Mouse (Mus musculus): ENCODE measurements around the gene Tenm4. TPM values are rescaled to one million over a fixed set of nuclear protein-coding genes. Genes with fewer than 3 reads are reported as not detected.

Tenm4 gene
- polyA plus RNA-seq, 1 experiment from 2014 or later = 41.4 TPM

- H3K4me3 ChIP-seq (ENCODE audit: low read depth, low read length) = no peak overlapping the region
- peaks cover 7% of the 10 kb centered on the region for H3K4me1 ChIP-seq (ENCODE audit: control insufficient read depth, insufficient read depth, low read length)
- no peak overlapping the region for H3K9ac ChIP-seq (ENCODE audit: low read depth, low read length)
- no peak for ATAC-seq
- no peaks in the 10 kb centered on the region for H3K9me3 ChIP-seq (replicated peaks; ENCODE audit: control insufficient read depth, low read length, poor library complexity, severe bottlenecking)
- WGBS = 79% methylated on average over 7 of the region's 7 CpGs
- no peak overlapping the region for H3K4me2 ChIP-seq (ENCODE audit: low read length)
- H3K36me3 ChIP-seq (ENCODE audit: control insufficient read depth, insufficient read depth, low read length) = no peaks in the 10 kb centered on the region
- no peaks in the 10 kb centered on the region for H3K27me3 ChIP-seq (ENCODE audit: control insufficient read depth, insufficient read depth, low read depth, low read length)
- no peak overlapping the region for H3K27ac ChIP-seq (ENCODE audit: low read length)
Measured at GRCm38 (mm10) chr7:96385850-96386249, 214.8 kb downstream of the Tenm4 start.

GRCm38 (mm10) chr7:96390034-96390670, 219.1 kb downstream of the Tenm4 start:
- Histone ChIP-seq H3K9me3 (replicated peaks; ENCODE audit: control insufficient read depth, low read length, poor library complexity, severe bottlenecking) (no peaks in the 10 kb centered on the region), H3K4me3 (ENCODE audit: low read depth, low read length) (no peak overlapping the region), H3K9ac (ENCODE audit: low read depth, low read length) (no peak overlapping the region), H3K4me1 (ENCODE audit: control insufficient read depth, insufficient read depth, low read length) (no peaks in the 10 kb centered on the region), H3K36me3 (ENCODE audit: control insufficient read depth, insufficient read depth, low read length) (no peaks in the 10 kb centered on the region), H3K27ac (ENCODE audit: low read length) (no peak overlapping the region), H3K27me3 (ENCODE audit: control insufficient read depth, insufficient read depth, low read depth, low read length) (no peaks in the 10 kb centered on the region), H3K4me2 (ENCODE audit: low read length) (no peak overlapping the region)
- ATAC-seq = no peak
- WGBS = 56% methylated on average over 6 of the region's 6 CpGs

- H3K36me3 ChIP-seq (ENCODE audit: control insufficient read depth, insufficient read depth, low read length) = no peaks in the 10 kb centered on the region
- no peaks in the 10 kb centered on the region for H3K27me3 ChIP-seq (ENCODE audit: control insufficient read depth, insufficient read depth, low read depth, low read length)
- H3K4me3 ChIP-seq (ENCODE audit: low read depth, low read length) = no peak overlapping the region
- H3K9me3 ChIP-seq (replicated peaks; ENCODE audit: control insufficient read depth, low read length, poor library complexity, severe bottlenecking) = no peaks in the 10 kb centered on the region
- WGBS = 82% methylated on average over 4 of the region's 4 CpGs
- H3K9ac ChIP-seq (ENCODE audit: low read depth, low read length) = no peak overlapping the region
- no peak overlapping the region for H3K4me2 ChIP-seq (ENCODE audit: low read length)
- H3K4me1 ChIP-seq (ENCODE audit: control insufficient read depth, insufficient read depth, low read length) = no peaks in the 10 kb centered on the region
- ATAC-seq = no peak
- no peak overlapping the region for H3K27ac ChIP-seq (ENCODE audit: low read length)
Measured at GRCm38 (mm10) chr7:96390894-96391293, 219.8 kb downstream of the Tenm4 start.

DNA sequence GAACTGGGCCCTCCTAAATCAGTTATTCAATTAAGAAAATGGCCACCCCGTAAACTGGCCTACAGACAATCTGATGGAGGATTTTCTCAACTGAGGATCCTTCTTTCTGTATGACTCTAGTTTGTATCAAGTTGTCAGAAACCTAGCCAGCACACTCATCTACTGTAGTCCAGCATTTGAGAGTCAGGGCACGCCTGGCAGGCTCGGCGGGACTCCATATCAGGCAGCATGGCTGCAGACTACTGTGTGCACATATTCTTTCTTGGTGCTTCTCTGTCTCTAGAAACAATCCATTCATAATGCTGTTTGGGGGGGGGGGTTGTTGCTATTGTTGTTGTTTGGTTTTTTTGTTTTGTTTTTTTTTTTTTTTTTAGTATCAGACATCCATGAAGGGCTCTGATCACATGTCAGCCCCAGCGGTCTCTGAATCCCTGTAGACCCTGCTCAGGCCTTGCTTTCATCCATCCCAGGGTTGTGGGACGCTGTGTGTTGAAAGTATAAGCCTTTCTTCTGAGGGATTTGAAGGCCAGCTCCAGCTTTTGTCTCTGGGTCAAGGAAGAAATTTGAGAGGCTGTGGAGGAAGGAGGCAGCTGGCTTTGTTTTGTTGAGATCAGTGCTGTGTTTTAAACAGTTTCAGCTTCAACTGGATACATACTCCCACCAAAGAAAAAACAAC, 220.9 kb downstream of the Tenm4 start:
- Histone ChIP-seq H3K9ac (ENCODE audit: low read depth, low read length) (no peak overlapping the region), H3K9me3 (replicated peaks; ENCODE audit: control insufficient read depth, low read length, poor library complexity, severe bottlenecking) (no peaks in the 10 kb centered on the region), H3K4me3 (ENCODE audit: low read depth, low read length) (no peak overlapping the region), H3K4me2 (ENCODE audit: low read length) (no peak overlapping the region), H3K36me3 (ENCODE audit: control insufficient read depth, insufficient read depth, low read length) (no peaks in the 10 kb centered on the region), H3K27me3 (ENCODE audit: control insufficient read depth, insufficient read depth, low read depth, low read length) (no peaks in the 10 kb centered on the region), H3K4me1 (ENCODE audit: control insufficient read depth, insufficient read depth, low read length) (no peaks in the 10 kb centered on the region), H3K27ac (ENCODE audit: low read length) (no peak overlapping the region)
- WGBS = 44% methylated on average over 6 of the region's 6 CpGs
- ATAC-seq = no peak

GRCm38 (mm10) chr7:96392600-96392999, 221.6 kb downstream of the Tenm4 start:
- no peak for ATAC-seq
- no peaks in the 10 kb centered on the region for H3K36me3 ChIP-seq (ENCODE audit: control insufficient read depth, insufficient read depth, low read length)
- WGBS = 59% methylated on average over 2 of the region's 2 CpGs

GRCm38 (mm10) chr7:96397940-96398339, 226.9 kb downstream of the Tenm4 start:
- H3K9me3 ChIP-seq (replicated peaks; ENCODE audit: control insufficient read depth, low read length, poor library complexity, severe bottlenecking) = no peaks in the 10 kb centered on the region
- H3K36me3 ChIP-seq (ENCODE audit: control insufficient read depth, insufficient read depth, low read length) = no peaks in the 10 kb centered on the region
- no peak for ATAC-seq
- 0 out of 2 replicates have a peak, but pooled peaks cover 2% of the 10 kb centered on the region for H3K4me1 ChIP-seq (ENCODE audit: control insufficient read depth, insufficient read depth, low read length)
- H3K27ac ChIP-seq (ENCODE audit: low read length) = no peak overlapping the region
- 37% methylated on average over 1 of the region's 1 CpGs for WGBS
- no peak overlapping the region for H3K4me2 ChIP-seq (ENCODE audit: low read length)
- H3K9ac ChIP-seq (ENCODE audit: low read depth, low read length) = no peak overlapping the region
- no peak overlapping the region for H3K4me3 ChIP-seq (ENCODE audit: low read depth, low read length)
- H3K27me3 ChIP-seq (ENCODE audit: control insufficient read depth, insufficient read depth, low read depth, low read length) = no peaks in the 10 kb centered on the region

More at GRCm38 (mm10) chr7:96392600-96392999, 221.6 kb downstream of the Tenm4 start:
- Histone ChIP-seq H3K27ac (ENCODE audit: low read length) (no peak overlapping the region), H3K4me2 (ENCODE audit: low read length) (no peak overlapping the region), H3K4me1 (ENCODE audit: control insufficient read depth, insufficient read depth, low read length) (no peaks in the 10 kb centered on the region), H3K27me3 (ENCODE audit: control insufficient read depth, insufficient read depth, low read depth, low read length) (no peaks in the 10 kb centered on the region), H3K9ac (ENCODE audit: low read depth, low read length) (no peak overlapping the region), H3K4me3 (ENCODE audit: low read depth, low read length) (no peak overlapping the region), H3K9me3 (replicated peaks; ENCODE audit: control insufficient read depth, low read length, poor library complexity, severe bottlenecking) (no peaks in the 10 kb centered on the region)

DNA sequence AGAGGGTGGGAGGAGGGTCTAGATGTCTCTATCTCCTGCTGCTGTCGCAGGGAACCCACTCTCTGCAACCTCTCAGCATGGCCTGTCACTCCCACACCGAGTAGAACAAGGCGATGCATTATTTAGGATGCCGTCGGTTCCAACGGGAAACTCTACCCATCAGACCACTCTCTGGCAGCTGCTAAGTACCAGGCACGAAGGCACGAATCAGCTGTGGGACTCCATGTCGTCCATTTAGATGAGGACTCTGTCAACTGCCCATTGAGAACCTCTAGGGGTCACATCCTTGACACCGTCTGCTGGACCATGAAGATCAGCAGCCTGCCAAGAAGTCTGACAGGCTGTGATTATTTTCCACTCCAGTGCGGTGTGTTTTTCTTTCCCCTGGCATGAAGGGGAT, 229.4 kb downstream of the Tenm4 start:
- 0 out of 2 replicates have a peak, but pooled peaks cover 2% of the 10 kb centered on the region for H3K4me1 ChIP-seq (ENCODE audit: control insufficient read depth, insufficient read depth, low read length)
- no peaks in the 10 kb centered on the region for H3K27me3 ChIP-seq (ENCODE audit: control insufficient read depth, insufficient read depth, low read depth, low read length)
- no peak overlapping the region for H3K4me2 ChIP-seq (ENCODE audit: low read length)
- ATAC-seq = peak; percentile 75
- no peak overlapping the region for H3K9ac ChIP-seq (ENCODE audit: low read depth, low read length)
- no peak overlapping the region; the same call in 1 of the 2 replicates for H3K27ac ChIP-seq (ENCODE audit: low read length)
- no peaks in the 10 kb centered on the region for H3K9me3 ChIP-seq (replicated peaks; ENCODE audit: control insufficient read depth, low read length, poor library complexity, severe bottlenecking)
- H3K36me3 ChIP-seq (ENCODE audit: control insufficient read depth, insufficient read depth, low read length) = no peaks in the 10 kb centered on the region
- no peak overlapping the region for H3K4me3 ChIP-seq (ENCODE audit: low read depth, low read length)
- 38% methylated on average over 11 of the region's 11 CpGs for WGBS

- Histone ChIP-seq H3K9ac (ENCODE audit: low read depth, low read length) (no peak overlapping the region), H3K4me3 (ENCODE audit: low read depth, low read length) (no peak overlapping the region), H3K27me3 (ENCODE audit: control insufficient read depth, insufficient read depth, low read depth, low read length) (no peaks in the 10 kb centered on the region), H3K4me2 (ENCODE audit: low read length) (no peak overlapping the region), H3K9me3 (replicated peaks; ENCODE audit: control insufficient read depth, low read length, poor library complexity, severe bottlenecking) (no peaks in the 10 kb centered on the region), H3K4me1 (ENCODE audit: control insufficient read depth, insufficient read depth, low read length) (peaks cover 8% of the 10 kb centered on the region; the same call in 1 of the 2 replicates), H3K36me3 (ENCODE audit: control insufficient read depth, insufficient read depth, low read length) (no peaks in the 10 kb centered on the region), H3K27ac (ENCODE audit: low read length) (no peak overlapping the region)
- 68% methylated on average over 8 of the region's 8 CpGs for WGBS
- ATAC-seq = no peak
Measured at GRCm38 (mm10) chr7:96406630-96407214, 235.7 kb downstream of the Tenm4 start.
